Mouse (Mus musculus): Measurements from ENCODE around the gene Cdkn2aip. TPM values are rescaled to one million over a fixed set of nuclear protein-coding genes. Genes with fewer than 3 reads are reported as not detected.

Gene Cdkn2aip
- total RNA-seq, 2 experiments from 2014 or later, result 5.0 TPM

DNA sequence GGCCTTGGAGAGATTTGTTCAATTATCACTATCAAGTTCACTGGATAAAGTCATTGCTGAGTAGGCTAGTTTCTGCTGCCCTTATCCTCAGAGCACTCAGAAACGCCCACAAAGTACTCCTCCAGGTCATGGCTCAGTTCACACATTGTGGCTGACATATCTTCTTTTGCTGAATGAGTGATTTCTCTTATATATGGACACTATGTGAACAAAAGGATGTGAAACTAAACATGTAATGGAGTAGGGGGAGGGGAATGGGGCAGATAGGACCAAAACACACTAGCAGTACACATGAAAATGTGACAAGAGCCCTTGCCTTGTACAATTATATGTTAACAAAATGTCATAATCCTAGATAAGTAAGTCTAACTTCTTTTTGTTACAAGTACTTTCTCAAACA is 11.4 kb downstream of the Cdkn2aip start:
- DNase-seq, result no peak
- intact Hi-C loops (cut with DNase I), result no loop called here

DNA sequence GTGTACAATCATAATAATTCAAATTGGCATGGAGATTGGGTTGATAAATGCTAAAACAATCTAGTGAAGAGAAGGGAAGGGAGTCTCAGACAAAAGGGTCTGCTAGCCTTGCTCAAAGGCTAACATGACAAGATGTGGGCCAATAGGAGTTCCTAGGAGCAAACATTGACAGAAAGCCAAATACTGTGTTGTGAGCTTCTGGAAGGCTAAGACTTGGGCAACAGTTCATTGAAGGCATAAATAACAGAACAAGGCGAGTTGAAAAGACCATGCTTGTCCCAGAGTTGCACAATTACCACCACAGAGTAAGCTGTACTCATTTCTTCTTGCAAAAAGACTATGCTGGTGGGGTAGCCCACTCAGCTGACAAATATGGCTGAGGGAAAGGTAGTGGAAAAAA is 16.0 kb downstream of the Cdkn2aip start:
- intact Hi-C loops (cut with DNase I), result no loop called here
- no peak for DNase-seq

DNA sequence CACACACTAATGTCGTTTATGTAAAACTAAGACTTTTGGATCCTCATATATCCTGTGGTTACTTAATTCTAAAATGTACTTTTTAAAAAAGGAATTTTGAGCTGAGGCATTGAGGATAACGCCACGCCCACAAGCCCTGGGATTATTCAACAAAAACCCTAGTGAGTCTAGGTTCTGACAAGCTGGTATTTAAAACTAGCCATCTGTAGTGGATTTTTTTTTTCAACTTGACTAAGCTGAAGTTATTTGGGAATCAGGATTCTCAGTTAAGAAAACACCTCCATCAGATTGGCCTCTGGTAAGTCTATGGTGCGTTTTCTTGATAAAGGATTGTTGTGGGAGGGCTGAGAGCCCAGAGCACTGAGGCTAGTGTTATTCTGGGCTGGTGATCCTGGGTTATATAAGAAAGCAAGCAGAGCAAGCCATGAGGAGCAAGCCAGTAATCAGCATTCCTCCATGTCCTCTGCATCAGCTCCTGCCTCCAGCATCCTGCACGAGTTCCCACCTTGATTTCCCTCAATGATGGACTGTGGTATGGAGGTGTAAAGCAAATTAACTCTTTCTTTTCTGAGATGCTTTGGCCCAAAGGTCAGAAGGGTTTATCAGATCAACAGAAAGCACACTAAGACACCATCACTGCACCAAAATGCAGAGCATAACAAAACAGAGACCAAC is 18.2 kb downstream of the Cdkn2aip start:
- DNase-seq, result no peak
- intact Hi-C loops (cut with DNase I), result no loop called here

DNA sequence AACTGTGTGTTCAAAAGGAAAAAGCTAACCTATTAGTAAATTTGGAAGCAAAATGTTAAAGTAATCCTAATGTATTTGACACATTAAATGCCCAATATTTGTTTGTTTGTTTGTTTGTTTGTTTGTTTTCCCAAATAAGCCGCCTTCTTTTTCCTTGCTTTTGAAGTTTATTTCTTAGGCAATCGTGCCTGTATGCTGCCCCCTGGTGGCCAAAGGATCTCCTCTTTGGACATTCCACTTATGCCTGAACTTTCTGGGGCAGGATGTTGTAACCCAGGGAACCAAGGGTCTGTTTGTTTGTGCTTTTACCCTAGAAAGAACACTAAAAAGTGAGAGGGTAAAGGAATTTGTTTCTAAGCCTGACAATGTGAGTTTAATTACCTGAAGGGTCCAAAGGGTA is 20.6 kb downstream of the Cdkn2aip start:
- DNase-seq, result peak; percentile 58 to 72
- intact Hi-C loops (cut with DNase I), result loop anchor here (1.0 kb wide), 1 partner anchor 124 kb away; no protein-coding TSS in a partner anchor

DNA sequence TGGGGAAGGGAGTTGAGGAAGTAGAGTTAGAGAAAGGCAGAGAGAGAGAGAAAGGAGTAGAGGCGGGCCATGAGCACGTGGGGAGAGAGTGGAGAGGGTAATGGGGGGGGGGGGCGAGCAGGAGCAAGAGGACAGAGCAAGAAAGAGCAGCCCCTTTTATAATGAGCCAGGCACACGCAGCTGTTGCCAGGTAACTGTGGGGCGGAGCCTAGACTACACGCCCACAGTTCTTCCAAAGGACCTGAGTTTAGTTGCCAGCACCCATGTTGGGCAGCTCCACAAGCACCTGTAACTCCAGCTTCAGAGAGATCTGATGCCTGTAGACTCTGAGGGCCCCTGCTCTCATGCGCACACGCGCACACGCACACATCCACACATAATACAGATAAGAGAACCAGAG is 21.9 kb downstream of the Cdkn2aip start:
- no peak for DNase-seq
- intact Hi-C loops (cut with DNase I), result loop anchor here (2.0 kb wide), 1 partner anchor 15 kb away; no protein-coding TSS in a partner anchor

DNA sequence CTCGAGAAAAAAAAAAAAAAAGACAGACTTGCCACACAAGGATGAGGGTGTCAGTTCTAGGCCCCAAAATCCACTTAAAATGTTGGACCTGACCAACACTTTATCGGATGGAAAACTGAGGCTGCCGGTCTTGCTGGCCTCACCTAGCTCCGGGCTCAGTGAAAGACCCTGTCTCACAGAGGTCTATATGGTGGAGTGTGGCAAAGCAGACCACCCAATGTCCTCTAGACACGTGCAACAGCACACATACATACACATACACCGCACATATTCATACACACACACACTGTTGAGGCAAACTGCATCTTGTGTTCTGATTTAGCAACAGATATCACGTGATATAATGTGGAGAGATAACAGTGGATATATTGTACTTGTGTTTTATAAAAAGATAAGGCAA is 22.4 kb downstream of the Cdkn2aip start:
- intact Hi-C loops (cut with DNase I), result loop anchor here (2.0 kb wide), 1 partner anchor 15 kb away; no protein-coding TSS in a partner anchor
- DNase-seq, result no peak

DNA sequence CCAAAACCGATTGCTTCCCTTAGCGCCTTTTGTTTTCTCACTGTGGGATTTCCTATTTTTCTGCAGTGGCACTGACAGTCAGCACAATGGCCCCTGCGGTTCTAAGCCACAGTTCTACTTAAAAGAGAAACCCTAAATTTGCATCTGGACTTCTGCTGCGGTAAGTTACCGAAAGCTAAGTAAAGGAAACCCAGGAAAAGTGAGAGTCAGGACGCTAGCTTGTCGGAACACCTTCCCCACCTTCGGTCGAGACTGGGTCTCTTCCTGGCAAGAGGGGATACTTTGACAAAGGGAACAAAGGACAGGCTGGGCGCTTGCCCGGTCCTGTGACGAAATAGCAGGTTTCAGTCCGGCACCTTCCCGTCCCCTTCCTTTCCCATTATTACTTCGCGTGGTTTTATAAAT is 23.1 kb downstream of the Cdkn2aip start:
- intact Hi-C loops (cut with DNase I), result loop anchor here (2.0 kb wide), 1 partner anchor 14 kb away; no protein-coding TSS in a partner anchor
- DNase-seq, result no peak

DNA sequence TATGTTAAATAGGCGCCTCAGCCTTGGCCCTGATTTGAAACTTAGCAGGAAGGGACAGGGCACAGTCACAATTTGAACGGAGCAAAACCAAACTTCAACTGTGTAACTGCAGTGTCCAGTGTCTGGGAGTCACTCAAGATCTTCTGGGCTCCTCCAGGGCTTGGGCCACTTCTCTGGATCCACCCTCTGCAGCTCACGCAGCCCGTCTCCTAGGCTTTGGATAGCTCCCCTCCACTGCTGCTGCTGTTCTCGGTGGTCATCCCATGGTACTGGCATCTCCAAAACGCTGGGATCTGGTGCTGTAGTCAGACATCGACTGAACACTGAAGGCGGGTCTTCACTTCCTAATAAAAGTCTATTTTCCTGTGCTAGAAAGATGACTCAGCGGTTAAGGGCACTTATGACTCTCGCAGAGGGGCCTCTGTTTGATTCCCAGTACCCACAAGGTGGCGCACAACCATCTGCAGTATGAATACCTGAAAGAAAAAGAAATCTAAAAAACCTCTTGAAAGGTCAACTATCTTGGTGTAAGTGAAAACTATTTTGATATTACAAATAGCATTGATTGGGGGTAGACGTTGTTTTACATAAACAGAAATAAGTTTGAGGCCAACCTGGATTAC is 23.9 kb downstream of the Cdkn2aip start:
- intact Hi-C loops (cut with DNase I), result loop anchor here (2.0 kb wide), 1 partner anchor 13 kb away; no protein-coding TSS in a partner anchor
- DNase-seq, result no peak

DNA sequence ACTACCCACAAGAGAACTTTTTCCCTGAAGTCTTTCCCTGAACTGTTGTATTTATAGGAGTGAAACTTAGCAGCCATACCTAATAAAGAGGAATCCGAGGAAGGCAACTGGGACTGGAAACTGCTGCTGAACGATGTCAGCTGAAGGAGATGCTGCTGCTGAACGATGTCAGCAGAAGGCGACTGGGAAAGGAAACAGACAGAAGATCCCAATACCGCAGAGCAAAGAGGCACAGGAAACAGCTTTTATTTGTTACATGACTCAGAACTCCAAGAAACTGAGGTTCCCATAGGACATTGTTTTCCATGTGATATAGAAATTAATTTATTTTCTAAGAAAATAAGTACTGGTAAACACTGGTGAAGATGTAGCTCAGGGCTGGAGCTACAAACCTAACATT is 29.3 kb downstream of the Cdkn2aip start:
- DNase-seq, result no peak
- intact Hi-C loops (cut with DNase I), result no loop called here

DNA sequence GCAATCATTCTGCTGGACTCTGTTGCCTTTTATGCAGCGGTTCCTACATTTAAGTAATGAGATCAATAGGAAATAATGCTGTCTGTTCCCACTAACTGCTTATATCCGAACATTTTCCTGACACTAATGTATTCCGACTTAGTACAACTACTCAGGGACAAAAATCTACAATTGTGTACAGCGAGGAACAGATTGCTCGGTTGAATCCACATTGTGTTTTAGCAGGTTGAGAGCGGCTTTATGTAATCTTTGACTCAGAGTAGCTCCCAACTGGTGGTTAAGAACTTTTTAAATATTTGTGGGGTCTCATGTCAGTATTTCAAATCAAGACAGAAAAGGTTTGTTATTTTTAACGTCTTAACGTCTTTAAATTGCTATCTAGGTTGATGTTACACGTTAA is 29.7 kb downstream of the Cdkn2aip start:
- DNase-seq, result no peak
- intact Hi-C loops (cut with DNase I), result no loop called here

DNA sequence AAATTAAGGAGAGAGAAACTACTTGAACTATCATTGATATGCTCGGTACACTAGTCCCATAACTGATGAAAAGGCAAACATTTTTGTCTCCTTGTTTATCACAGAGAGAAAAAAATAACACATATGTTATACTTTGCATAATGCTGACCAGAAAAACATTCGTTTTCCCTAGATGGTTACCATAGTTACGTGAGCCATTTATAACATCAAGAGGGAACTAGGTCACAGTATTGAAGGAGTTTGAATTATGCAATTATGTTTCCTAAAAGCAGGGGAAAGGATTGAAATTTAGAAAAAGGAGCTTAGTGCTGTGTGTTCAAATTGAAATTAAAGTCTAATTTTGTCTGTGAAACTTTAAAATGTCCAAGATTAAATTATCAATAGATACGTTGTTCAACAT is 33.4 kb downstream of the Cdkn2aip start:
- no peak for DNase-seq
- intact Hi-C loops (cut with DNase I), result no loop called here

DNA sequence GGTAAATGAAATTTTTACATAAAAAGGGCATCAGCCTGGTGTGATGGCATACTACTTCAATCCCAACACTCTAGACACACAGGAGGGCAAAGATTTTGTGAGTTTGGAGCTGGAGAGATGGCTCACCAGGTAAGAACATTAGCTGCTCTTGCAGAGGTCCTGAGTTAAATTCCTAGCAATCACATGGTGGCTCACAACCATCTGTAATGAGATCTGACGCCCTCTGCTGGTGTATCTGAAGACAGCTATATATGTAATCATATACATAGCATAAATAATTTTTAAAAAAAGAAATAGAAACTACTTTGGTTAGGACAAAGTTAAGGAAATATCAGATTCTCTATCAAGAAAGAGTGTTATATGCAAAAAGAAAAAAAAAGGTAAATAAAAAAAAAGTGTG is 34.1 kb downstream of the Cdkn2aip start:
- intact Hi-C loops (cut with DNase I), result loop anchor here (5.0 kb wide), 2 partner anchors 33 to 77 kb away; partner anchors contain the start of gene Cdkn2aip
- no peak for DNase-seq

DNA sequence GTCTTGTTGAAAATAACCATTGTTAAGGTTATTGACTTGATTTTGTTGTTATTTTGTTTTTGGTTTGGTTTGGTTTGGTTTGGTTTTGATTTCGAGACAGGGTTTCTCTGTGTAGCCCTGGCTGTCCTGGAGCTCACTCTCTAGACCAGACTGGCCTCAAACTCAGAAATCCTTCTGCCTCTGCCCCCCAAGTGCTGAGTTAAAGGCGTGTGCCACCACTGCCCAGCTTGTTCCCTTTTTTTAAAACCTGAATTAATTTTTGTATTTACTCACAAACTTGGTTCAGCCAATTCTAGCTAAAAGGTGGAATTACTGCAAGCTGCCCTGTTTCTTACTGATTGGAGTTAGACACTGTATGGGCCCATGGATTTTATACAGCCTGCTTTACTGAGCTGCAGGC is 37.1 kb downstream of the Cdkn2aip start:
- intact Hi-C loops (cut with DNase I), result loop anchor here (2.0 to 5.0 kb wide), 3 partner anchors 14 to 74 kb away; partner anchors contain the start of gene Cdkn2aip
- no peak for DNase-seq

DNA sequence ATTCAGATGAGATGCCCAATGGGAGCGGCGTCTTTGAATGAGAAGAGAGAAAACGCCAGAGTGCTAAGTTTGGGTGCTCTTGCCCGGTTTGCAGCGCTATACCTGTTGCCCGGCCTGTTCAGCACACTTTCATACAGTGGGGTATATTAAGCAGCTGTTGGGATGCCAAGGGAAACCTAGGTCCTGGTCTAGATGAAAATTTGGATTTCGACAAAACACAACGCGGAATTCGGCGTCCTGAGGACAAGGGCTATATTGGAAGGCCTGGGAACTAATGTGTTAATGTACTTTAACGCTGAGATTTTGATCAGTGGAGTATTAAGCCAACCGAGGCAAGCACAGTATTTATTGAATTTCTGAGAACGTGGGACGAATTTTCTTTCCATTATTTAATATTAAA is 37.5 kb downstream of the Cdkn2aip start:
- intact Hi-C loops (cut with DNase I), result loop anchor here (2.0 to 5.0 kb wide), 3 partner anchors 15 to 74 kb away; partner anchors contain the start of gene Cdkn2aip
- no peak for DNase-seq

DNA sequence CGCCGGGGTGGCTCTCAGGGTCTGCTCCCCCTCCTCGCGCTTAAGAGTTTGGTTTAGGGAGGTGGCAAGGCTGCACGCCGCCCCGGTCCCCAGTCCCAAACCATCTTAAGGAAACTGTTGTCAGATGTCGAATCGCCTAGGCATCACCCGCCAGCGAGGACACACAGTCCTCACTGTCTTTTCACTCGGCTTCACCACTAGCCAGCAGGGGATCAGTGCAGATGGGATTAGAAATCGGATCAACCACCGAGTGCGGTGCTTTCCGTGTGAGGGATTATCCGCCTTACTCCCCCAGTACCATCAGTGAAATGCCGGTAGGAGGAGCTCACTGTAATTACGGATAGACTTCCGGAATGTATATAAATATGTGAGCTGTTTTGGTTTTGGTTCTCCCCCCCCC is 37.9 kb downstream of the Cdkn2aip start:
- intact Hi-C loops (cut with DNase I), result loop anchor here (2.0 to 5.0 kb wide), 3 partner anchors 15 to 73 kb away; partner anchors contain the start of gene Cdkn2aip
- DNase-seq, result no peak

DNA sequence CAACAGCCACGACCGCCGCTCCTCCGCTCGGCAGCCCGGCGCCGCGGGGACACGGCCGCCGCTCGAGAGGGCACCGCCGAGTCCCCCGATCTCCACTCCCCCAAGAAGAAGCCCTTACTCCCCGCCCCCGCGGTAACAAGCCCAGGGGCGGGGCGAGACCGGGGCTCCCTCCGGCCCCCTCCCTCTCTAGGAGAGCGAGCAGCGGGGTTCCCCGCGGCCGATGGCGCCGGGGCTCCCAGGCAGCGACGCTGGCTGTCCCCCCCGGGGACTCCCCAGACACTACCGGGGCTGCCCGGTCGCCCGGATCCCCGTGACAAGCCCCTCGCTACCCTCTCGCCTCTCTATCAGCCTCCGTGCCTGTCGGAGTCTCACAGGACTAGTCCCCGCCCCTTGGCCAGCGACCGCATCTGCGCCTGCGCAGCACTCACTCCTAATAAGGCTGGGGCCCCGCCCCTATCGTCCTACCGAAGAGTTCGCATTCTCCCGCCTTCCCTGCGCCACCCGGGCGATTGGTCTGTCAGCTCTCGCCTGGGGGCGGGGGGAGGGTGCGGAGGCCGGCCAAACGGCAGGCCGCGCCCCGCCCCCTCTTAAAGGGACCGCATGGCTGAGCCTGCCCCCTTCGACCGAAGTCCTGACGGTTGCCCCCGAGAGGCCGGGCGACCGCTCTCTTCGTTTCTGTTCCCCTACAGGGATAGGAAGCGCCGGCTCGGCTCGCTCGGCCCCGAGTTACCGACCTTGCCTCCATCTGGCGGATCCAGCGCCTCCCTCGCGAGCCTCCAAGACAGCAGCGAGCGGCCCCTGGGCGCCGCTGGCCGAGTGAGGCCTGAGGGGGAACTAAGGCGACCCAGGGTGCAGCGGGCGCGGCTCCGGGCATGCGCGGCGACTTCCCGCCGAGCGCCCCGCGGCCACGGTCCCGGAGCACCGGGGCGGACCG is 38.7 kb downstream of the Cdkn2aip start, which contains the start of gene Ing2:
Gene Ing2, minus strand, starts transcription at position 780 of the 934 bp plus-strand sequence.
- DNase-seq, result peak; percentile 100
- intact Hi-C loops (cut with DNase I), result loop anchor here (5.0 kb wide), 2 partner anchors 37 to 73 kb away; partner anchors contain the start of gene Cdkn2aip

DNA sequence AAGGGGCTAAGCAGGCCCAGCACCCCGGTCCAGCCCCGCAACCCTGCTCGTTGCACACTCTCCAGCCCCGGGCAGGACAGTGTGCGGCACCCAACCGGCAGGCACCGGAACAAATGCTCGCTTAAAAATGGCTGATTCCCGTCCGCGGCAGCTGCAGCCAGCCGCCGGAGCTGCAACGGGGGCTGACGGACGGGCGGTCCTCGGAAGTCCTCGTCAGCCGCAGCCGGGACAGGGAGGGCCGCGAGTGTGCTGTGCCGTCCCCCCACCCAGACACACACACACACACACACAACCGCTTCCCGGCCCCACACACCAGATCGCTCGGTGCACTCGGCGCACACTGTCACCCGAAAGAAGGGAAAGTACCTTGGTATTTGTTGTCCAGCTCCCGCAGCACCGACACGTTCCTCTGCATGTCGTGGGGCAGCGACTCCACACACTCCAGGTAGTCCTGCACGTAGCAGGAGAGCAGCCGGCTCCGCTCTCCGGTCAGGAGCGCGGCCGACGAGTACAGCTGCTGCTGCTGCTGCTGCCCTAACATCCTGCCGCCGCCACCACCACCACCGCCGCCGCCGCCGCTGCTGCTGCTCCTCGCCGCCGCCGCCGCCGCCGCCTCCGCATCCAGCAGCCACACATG is 39.5 kb downstream of the Cdkn2aip start:
- DNase-seq, result no peak
- intact Hi-C loops (cut with DNase I), result no loop called here

DNA sequence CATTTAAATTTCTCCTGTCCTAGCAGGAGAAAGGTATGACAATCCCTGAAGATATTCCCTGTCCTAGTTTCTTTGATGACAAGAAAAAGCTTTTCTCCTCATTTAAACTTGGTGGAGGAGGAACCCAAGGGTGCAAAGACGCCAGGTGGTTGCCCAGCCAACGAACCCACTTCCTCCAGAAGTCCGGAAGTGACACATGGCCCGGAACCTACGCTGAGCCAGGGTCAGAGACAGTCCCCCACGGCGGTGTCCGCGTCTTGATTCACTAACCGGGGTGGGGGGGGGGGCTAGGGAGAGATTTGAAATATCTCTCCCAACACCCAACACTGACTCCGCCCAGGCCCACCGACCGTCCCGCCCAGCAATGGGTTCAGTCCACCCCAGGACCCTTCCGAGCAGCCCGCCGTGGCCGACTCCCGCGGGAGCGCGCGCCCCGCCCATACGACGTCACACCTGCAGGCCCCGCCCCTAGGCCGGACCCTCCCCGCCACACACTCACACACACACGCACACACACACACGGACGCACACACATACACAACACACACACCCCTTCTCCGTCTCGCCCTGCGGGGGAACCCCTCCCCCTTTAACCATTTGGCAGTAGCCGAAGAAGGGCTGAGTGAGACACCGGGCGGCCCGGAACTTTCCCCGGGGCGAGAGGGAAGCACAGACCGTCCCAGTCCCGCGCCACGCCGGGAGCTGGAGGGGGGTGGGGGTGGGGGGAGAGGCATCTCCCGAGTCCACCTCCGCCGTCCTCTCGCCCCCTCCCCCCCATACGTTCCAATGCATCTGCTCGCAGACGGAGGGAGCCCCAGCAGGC is 40.2 kb downstream of the Cdkn2aip start:
- intact Hi-C loops (cut with DNase I), result no loop called here

DNA sequence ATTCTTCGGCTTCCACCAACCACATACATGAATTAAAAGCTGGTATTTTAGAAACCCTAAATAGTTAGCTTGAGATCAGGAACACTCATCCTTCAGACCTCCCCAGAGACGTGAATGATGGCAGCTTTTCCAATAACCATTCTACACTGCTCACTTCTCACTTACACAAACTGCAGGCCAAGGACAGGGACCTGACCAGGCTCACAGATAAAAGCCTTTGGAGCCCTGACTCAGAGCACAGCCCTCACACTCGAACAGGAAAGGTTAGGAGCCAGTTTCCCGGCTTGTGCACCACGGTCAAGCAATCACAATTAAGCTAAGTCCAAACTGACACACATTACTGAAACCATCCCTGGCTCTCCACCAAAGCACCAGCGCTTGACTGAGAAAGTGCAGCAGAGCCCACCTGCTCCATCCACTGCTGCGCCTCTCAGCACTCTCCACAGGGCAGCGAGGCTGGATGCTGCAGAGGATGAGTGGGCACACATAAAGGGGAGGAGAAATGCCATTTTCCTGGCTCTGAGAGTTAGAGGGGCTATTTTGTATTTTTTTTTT is 49.4 kb downstream of the Cdkn2aip start:
- intact Hi-C loops (cut with DNase I), result no loop called here
- DNase-seq, result no peak

More for the DNA sequence above, 40.2 kb downstream of the Cdkn2aip start:
- DNase-seq, result peak; percentile 87
